Mouse (Mus musculus) G1E (cell line): Measurements from ENCODE around the gene Hba-a1. TPM values are rescaled to one million over a fixed set of nuclear protein-coding genes. Genes with fewer than 3 reads are reported as not detected.
"Not testable (repeated sequence)": the region's sequence is repeated elsewhere in the genome, so short reads cannot be mapped to it uniquely, and the experiment has no call there.

ENCODE experiments used
- ATAC-seq: 2 replicates; pipeline ENCODE4 v1.8.0; 2016; ENCODE audit warnings: mild to moderate bottlenecking; ENCODE audit not compliant: insufficient number of reproducible peaks, poor library complexity, low FRiP score, severe bottlenecking; ENCODE audit errors: extremely low read depth
- DNase-seq: peaks from one replicate; pipeline ENCODE4 v3.0.0; 2012; ENCODE audit warnings: low spot score
- H3K27me3 ChIP-seq: 2 replicates; pipeline ENCODE4 v1.6.1; 2012; ENCODE audit warnings: mild to moderate bottlenecking, low read length, inconsistent platforms; ENCODE audit not compliant: insufficient read depth
- H3K36me3 ChIP-seq: replicated peaks from 2 replicates; pipeline ENCODE3; 2012; ENCODE audit warnings: mild to moderate bottlenecking, inconsistent platforms
- H3K4me1 ChIP-seq: 2 replicates; pipeline ENCODE4 v1.6.1; 2012; ENCODE audit warnings: low read depth, low read length, inconsistent platforms, mixed read lengths; ENCODE audit not compliant: insufficient read depth
- H3K4me3 ChIP-seq: 2 replicates; pipeline ENCODE4 v1.5.1; 2012; ENCODE audit warnings: low read depth, mild to moderate bottlenecking, inconsistent platforms, low read length, moderate library complexity, mixed read lengths
- H3K9me3 ChIP-seq: replicated peaks from 2 replicates; pipeline ENCODE4 v1.6.1; 2012; ENCODE audit warnings: inconsistent platforms
- CTCF ChIP-seq: IDR thresholded peaks from 2 replicates; pipeline ENCODE4 v1.5.1; 2012; ENCODE audit warnings: low read depth, low read length, inconsistent platforms, mixed read lengths
- GATA1 ChIP-seq: IDR thresholded peaks from 2 replicates; pipeline ENCODE4 v1.6.1; 2012; ENCODE audit warnings: borderline replicate concordance, low read length, inconsistent platforms, mixed read lengths
- GATA2 ChIP-seq: IDR thresholded peaks from 2 replicates; pipeline ENCODE4 v1.6.1; 2012; ENCODE audit warnings: low read depth, low read length, inconsistent platforms, borderline replicate concordance
- POLR2AphosphoS5 ChIP-seq: IDR thresholded peaks from 2 replicates; pipeline ENCODE4 v1.6.1; 2012; ENCODE audit warnings: low read depth, low read length, inconsistent platforms; ENCODE audit not compliant: insufficient replicate concordance
- TAL1 ChIP-seq: conservative IDR thresholded peaks from 2 replicates; pipeline ENCODE4 v1.6.1; 2012; ENCODE audit warnings: low read depth, low read length, inconsistent platforms, mixed read lengths
- polyA plus RNA-seq: library from polyadenylated mRNA; stranded (reverse); fragments of >175 nt; gene quantifications from 2 replicates; pipeline ENCODE4 v1.2.3, GENCODE M21; 2012
- total RNA-seq, 2 experiments: library from RNA; stranded (forward) in 1 of 2; stranded (reverse) in 1 of 2; fragments of 200-1000 nt in 1 of 2; fragments of >200 nt in 1 of 2; fragmentation: Nextera tagmentation in 1 of 2; gene quantifications; 2 replicates each; pipeline ENCODE4 v1.2.3; 2014 to 2017

Hba-a1 gene
- total and polyA plus RNA-seq, 3 experiments, result 242 to 4,410 (median 2,260) TPM

GRCm38 (mm10) chr11:32278458-32278957, 4.8 kb upstream of the Hba-a1 start:
- Histone ChIP-seq H3K36me3 (no peaks in the 10 kb centered on the region), H3K9me3 (no peaks in the 10 kb centered on the region), H3K4me3 (no peak overlapping the region), H3K4me1 (peaks cover 72% of the 10 kb centered on the region), H3K27me3 (no peaks in the 10 kb centered on the region)
- TF ChIP-seq POLR2AphosphoS5, result no peak
- no peak for TF ChIP-seq GATA2
- DNase-seq (no peak), ATAC-seq (no peak)

DNA sequence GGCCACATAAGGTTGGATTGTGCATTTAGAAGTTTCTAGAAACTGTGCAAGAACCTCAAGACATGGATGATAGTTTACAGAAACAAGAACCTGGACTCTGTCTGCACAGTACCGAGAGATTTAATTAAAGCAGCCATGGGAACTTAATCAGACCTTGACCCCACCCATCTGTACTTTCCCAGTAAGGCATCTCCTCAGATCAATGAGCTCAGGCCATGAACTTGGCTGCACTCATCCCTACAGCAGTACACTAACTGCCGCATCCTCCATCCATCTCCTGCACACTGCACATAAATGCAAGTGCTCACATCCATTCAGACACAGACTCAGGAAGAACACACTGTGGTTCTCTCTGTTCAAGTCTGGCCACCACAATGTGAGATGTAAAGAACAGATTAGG, 2.7 kb upstream of the Hba-a1 start:
- H3K4me1 ChIP-seq, result peaks cover 71% of the 10 kb centered on the region
- DNase-seq, result no peak
- H3K4me3 ChIP-seq, result no peak overlapping the region; the same call in 1 of the 2 replicates
- H3K27me3 ChIP-seq, result no peaks in the 10 kb centered on the region
- no peak for ATAC-seq
- H3K9me3 ChIP-seq, result no peaks in the 10 kb centered on the region
- no peaks in the 10 kb centered on the region for H3K36me3 ChIP-seq
- TF ChIP-seq GATA1 (no peak), GATA2 (no peak), CTCF (no peak), POLR2AphosphoS5 (no peak), TAL1 (no peak)

DNA sequence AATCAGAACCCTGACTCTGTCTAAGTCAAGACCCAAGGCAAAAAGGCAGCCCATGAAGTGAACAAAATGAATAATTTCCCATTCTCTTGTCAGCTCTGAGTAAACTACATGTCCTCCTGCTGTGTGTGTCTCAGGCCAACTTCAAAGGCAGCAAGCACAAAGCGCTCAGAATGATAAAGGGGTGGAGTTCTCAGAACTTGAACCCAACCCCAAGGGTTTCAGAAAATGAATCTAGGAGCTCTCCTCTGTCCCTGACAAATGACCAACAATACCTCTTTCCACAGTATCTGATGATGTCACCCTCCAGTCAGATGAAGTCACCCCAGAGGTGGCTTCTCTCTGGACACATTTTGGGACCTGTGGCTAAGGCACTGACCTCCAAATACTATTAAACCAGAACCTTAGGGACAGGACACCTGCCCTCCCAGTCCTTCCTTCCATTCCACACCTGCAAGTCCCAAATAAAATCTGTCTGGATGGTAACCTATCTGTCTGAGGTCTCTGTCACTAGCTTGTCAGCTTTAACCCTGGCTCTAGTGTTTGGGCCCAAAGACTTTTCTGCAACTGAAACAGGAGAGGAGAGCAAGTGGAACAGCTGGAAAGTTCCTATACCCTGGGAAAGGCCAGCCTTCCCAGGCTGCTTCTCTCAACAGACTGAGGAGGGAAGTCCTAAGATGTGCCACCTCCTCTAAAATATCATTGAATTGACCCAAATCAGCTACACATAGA, 1.7 kb upstream of the Hba-a1 start:
- no peak for ATAC-seq
- DNase-seq, result no peak
- H3K9me3 ChIP-seq, result no peaks in the 10 kb centered on the region
- peaks cover 65% of the 10 kb centered on the region for H3K4me1 ChIP-seq
- no peaks in the 10 kb centered on the region for H3K36me3 ChIP-seq
- no peaks in the 10 kb centered on the region for H3K27me3 ChIP-seq
- no peak for TF ChIP-seq POLR2AphosphoS5
- TF ChIP-seq TAL1, result no peak
- no peak for TF ChIP-seq CTCF
- no peak for TF ChIP-seq GATA1
- TF ChIP-seq GATA2, result no peak
- no peak overlapping the region; the same call in 1 of the 2 replicates for H3K4me3 ChIP-seq

DNA sequence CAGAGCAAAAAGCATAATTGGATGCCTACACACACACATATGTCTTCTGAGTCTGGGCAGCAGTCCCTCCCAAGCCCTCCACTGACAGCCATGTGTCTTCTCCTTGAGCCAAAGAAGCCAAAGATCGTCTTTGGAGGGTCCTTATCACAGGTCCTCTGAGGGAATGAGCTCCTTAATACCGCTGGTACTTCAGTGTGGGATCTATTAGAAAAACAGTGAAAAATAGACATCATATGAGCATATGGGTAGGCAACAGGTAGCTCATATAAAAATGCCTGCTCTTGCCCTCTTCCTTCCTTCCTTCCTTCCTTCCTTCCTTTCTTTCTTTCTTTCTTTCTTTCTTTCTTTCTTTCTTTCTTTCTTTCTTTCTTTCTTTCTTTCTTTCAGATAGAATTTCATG, 1.3 kb downstream of the Hba-a1 start:
- not testable (repeated sequence) for H3K9me3 ChIP-seq, ATAC-seq, H3K27me3 ChIP-seq, DNase-seq, H3K36me3 ChIP-seq
- Histone ChIP-seq H3K4me1 (peaks cover 65% of the 10 kb centered on the region), H3K4me3 (peak overlapping the region; percentile 67)

DNA sequence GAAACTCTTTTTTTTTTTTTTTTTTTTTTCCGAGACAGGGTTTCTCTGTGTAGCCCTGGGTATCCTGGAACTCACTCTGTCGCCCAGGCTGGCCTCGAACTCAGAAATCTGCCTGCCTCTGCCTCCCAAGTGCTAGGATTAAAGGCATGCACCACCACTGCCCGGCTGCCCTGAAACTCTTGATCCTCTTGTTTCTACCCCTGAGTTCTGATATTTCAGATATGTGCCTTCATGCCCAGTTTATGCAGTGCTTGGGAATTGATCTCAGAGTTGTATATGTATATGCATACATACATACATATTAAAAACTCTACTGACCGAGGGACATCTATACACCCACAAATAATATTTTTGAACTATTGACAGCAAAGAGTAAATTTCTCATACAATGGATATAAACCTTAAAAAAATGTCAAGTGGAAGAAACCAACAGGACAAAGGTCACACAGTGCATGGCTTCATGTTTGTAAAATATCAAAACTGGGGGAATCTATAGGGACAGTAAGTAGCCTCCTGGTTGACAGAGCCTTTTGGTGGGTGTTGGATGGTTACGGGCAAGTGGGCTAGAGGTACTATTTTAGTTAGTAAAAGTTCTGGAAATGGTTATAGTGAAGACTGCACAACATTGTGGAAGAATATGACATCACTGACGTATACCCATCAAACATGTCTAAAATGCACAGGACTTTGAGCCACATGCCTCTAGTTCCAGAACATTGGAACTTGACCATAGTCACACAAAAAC, 1.9 kb downstream of the Hba-a1 start:
- H3K9me3 ChIP-seq, result no peaks in the 10 kb centered on the region
- H3K36me3 ChIP-seq, result peaks cover 2% of the 10 kb centered on the region
- ATAC-seq, result no peak
- H3K27me3 ChIP-seq, result no peaks in the 10 kb centered on the region
- TF ChIP-seq POLR2AphosphoS5 (no peak), TAL1 (no peak), CTCF (no peak), GATA2 (no peak), GATA1 (no peak)
- peak overlapping the region; percentile 67 for H3K4me3 ChIP-seq
- peaks cover 65% of the 10 kb centered on the region for H3K4me1 ChIP-seq
- no peak for DNase-seq

- not testable (repeated sequence) for H3K36me3 ChIP-seq, DNase-seq, ATAC-seq, H3K27me3 ChIP-seq, H3K4me3 ChIP-seq, H3K9me3 ChIP-seq
- H3K4me1 ChIP-seq, result peaks cover 60% of the 10 kb centered on the region
Measured at GRCm38 (mm10) chr11:32285887-32286286, 2.6 kb downstream of the Hba-a1 start.

GRCm38 (mm10) chr11:32286695-32287492, 3.6 kb downstream of the Hba-a1 start, which contains the start of gene Hbq1b:
Gene Hbq1b (plus strand): TSS chr11:32286965.
- ATAC-seq (0 out of 2 replicates have a peak, but pooled peaks have one; percentile 24), DNase-seq (peak; percentile 18)
- peak; percentile 39; the same call in 1 of the 2 replicates for TF ChIP-seq CTCF
- H3K36me3 ChIP-seq, H3K27me3 ChIP-seq, H3K9me3 ChIP-seq: not testable (repeated sequence)
- Histone ChIP-seq H3K4me1 (peaks cover 56% of the 10 kb centered on the region), H3K4me3 (peak within 1 kb of the TSS; percentile 72)
